Mouse (Mus musculus): ENCODE measurements around the gene Ppp1r37.

Gene Ppp1r37

DNA sequence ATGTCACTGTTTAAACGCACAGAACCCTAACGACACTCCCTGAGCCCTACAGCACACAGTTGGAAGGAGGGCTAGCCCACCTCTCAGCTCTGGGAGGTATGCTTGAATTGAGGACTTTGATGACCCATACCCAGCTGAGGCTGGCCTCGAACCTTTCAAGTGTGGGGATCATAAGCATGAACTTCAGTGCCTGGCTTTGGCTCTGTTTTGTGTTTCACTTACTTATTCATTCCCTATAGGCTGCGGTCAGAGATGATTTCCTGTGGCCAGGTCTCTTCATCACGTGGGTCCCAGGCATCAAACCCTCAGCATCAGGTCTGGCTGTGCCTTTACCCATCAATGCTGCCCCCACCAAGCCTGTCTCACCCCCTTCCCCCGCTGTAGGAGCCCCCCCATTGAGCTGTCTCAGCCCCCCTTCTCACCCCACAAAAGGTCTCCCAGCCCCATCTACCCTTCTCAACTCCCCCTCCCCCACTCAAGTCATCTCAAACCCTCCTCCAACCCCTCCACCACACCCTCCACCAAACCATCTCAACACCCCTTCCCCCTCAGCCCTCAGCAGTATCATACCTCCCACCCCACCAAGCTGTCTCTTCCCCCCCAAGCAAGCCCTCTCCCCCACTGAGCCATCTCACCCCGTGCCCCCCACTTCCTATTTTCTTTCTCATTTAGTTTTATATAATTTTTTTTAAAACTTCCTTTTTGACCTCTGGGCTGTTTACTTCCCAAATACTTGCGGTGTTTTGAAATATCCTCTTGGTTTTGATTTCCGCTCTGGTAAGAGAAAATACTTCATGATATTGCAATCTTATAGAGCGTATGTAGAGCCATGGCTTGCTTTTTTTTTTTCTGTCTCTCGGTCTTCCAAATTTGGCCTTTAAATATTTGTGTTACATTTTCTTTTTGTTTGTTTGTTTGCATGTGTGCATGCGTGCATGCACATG is 62.2 kb downstream of the Ppp1r37 start:
- DNase-seq (ENCODE audit: low read depth) = no peak

DNA sequence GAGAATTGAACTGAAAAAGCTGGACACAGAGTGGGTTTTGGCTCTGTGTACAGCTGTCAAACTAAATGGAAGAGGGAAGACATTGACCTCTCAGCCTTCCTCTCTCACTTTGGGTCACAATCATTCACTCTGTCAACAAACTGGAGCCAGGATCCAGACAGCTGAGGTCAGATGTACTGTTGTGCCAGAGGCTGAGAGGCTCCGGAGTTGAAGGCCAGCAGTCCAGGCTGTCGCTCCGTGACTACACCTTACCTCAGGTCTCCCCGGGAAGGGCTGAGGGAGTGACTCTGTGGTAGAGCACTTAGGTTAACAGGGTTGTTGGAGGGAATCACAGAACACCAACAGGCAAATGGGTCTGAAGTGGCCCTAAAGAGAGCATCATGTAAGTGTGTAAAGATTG is 64.5 kb downstream of the Ppp1r37 start:
- no peak for DNase-seq (ENCODE audit: low read depth)

DNA sequence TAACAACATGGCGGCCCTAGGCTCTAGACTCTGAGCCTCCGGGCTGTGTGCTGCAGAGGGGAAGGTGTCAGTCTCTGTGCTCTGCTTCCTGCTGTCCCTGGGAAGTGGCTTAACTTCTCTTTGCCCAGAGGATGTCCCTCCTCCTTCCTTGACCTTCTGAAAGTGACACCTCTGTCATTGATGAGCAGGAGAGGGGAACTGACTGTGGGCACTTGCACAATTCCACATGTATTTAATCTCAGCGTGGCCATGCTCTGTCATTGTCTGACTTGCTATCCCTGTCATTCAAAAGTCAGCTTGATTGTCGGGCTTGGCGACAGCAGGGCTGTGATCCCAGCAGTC is 66.7 kb downstream of the Ppp1r37 start:
- no peak for DNase-seq (ENCODE audit: low read depth)

DNA sequence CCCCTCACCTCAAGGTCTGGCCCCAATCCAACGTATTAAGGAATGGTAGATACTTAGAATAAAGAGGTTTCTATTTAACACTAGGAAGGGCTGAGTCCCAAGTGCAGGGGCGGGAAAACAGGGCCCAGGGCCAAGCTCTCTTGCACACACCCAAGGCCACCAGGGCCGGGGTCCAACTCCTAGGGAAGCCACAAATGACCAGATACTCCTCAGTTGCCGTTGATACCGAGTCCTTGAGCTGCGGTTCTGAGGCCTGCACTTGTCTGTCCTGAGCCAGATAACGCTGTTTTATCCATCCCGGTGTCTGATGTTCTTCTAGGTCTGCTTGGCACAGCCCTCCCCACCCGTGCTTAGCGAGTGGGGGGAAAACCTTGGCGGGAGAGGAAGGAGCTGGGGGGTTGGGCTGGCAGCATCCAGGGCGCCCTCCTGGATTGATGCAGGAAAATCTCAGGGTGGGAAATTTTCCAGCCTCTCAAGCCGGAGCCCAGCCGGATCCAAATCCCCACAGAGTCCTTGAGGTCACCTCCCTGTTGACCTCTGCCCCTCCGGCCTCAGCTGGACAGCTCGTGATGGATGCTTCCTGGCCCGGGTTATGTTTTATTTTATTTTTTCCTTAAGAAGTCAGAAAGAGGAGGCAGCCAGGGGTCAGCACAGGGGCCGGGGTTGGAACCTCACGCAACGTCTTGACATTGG is 67.2 kb downstream of the Ppp1r37 start:
- DNase-seq (ENCODE audit: low read depth) = no peak

DNA sequence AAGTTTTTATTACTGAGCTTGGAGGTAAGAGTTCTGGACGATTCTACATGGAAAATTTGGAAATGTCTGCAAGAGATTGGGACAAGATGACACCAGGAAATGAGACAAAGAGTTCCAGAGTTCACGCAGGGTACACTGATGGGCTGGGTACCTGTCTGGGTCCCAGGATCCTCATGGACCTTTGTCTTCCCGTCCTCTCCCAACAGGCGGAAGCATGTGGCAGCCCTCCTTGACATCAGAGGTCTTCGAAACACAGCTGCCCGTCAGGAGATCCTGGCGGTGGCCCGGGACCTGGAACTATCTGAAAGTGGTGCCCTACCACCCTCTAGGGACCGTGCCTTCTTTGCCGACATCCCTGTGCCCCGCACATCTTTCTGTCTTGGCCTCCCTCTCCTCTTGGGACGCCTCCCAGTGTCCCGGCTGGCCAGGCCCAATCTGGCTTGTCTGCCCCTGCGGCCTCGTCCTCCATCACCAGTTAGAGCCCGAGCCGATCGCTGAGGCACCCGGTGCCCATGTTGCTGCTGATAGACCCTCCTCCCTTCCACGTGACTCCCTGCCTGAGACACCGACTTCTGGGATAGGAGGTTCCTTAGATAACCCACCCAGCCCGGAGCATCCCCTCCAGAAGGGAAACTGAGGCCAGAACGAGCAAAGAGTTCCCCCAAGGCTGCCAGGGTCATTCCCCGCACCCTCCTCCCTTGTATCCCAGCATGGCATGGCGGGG is 68.0 kb downstream of the Ppp1r37 start:
- no peak for DNase-seq (ENCODE audit: low read depth)

DNA sequence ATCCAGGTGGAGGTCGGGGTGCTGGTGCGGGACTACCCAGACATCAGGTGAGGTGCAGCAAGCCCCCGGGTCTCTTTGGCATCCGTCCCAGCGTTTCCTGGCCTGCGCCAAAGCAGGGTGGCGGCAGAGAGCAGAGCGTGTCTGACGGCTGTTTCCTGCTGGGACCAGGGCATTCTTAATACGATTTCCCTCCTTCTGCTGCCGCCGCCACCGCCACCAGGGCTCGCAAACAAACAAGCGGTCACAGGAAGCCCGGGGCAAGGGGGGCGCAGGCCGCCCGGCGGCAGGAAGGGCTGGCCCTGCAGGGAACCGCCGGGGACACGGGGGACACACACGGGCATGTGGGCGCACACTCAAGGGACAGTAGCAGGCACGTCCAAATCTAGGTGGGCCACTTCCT is 71.1 kb downstream of the Ppp1r37 start:
- no peak for DNase-seq (ENCODE audit: low read depth)

DNA sequence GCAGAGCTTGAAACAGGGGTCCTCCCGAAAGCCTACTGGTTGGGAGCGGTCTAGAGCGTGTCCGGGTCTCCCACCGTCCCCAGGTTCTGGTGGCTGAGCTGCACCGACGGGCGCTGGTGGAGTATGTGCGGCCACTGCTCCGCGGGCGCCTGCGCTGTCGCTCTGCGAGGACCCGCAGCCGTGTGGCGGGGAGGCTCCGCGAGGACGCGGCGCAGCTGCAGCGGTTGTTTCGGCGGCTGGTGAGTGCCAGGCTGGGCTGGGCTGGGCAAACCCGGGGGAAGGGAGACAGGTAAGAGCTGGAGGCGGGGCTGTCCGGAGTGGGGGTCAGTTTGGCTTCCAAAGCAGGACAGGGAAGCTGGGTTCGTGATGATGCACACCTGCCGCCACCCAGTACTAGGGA is 73.4 kb downstream of the Ppp1r37 start:
- DNase-seq (ENCODE audit: low read depth) = no peak

DNA sequence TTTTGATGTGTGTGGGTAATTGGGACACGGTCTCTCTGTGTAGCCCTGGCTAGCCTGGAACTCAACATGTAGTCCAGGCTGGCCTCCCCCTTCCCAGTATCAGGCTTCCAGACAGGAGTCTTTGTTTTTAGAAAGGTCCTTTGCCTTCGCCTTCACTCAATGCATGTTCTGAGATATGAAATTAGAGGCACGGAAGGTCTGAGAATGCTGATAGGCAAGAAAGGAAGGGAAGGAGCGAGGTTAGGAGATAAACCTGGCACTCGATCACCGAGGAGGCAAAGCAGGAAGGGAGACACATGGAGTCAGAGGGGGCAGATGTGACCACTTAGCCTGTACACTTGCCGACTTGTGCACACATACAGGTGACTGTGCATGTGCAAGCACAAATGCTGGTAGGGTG is 76.3 kb downstream of the Ppp1r37 start:
- no peak for DNase-seq (ENCODE audit: low read depth)

DNA sequence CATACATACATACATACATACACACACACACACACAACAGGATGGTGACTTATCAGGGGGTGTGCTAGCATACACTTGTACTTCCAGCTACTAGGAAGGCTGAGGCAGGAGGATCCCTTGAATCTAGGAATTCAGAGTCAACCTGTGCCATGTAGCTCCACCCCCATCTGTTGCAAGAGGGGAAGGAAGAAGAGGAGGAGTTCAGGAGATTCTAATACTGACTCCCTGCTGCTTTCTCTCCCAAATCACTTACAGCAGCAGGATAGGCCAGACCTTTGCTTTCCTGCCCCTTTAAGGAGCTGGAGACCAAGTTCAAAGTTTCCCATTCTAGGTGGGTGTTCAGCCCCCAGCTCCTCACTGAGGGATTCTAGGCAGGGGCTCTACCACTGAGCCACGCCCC is 77.4 kb downstream of the Ppp1r37 start:
- DNase-seq (ENCODE audit: low read depth) = no peak

DNA sequence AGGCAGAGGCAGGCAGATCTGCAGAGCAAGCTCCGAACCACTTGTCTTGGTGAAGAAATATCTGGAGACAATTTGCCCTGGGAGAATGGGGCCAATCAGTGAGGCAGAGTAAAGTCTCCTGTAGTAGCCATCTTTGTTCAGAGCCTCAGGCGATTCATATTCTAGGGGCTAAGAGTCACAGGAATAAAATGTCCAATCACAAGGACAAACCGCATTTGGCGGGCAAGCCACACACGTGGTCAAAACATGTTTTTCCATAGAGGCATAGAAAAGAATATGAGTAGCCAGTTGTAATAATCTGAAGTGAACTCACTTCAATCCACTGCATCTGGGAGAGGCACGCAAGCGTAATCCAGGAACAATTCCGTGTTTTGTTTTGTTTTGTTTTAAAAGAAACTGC is 79.6 kb downstream of the Ppp1r37 start:
- DNase-seq (ENCODE audit: low read depth) = no peak
